Mouse (Mus musculus) neural tube, embryonic 15.5 days (tissue): Measurements from ENCODE around the gene Arhgap42. TPM values are rescaled to one million over a fixed set of nuclear protein-coding genes. Genes with fewer than 3 reads are reported as not detected.

Experiments used
- ATAC-seq: fragments of 200-750 bp; cut with Nextera tagmentation; 2 replicates; pipeline ENCODE4 v1.8.0; 2017; ENCODE audit warnings: mild to moderate bottlenecking, moderate TSS enrichment, moderate library complexity; ENCODE audit not compliant: low FRiP score
- H3K27ac ChIP-seq: fragments of 300-500 bp; sonication (generic); replicated peaks from 2 replicates; pipeline ENCODE4 v1.5.1; 2015; ENCODE audit warnings: mild to moderate bottlenecking, inconsistent platforms
- H3K27me3 ChIP-seq: fragments of 300-500 bp; sonication (generic); replicated peaks from 2 replicates; pipeline ENCODE4 v1.6.1; 2015; ENCODE audit warnings: inconsistent platforms
- H3K36me3 ChIP-seq: fragments of 300-500 bp; sonication (generic); 2 replicates; pipeline ENCODE4 v1.6.1; 2015; ENCODE audit warnings: inconsistent platforms
- H3K4me1 ChIP-seq: fragments of 300-500 bp; sonication (generic); 2 replicates; pipeline ENCODE4 v1.6.1; 2015; ENCODE audit warnings: inconsistent platforms
- H3K4me2 ChIP-seq: fragments of 300-500 bp; sonication (generic); 2 replicates; pipeline ENCODE4 v1.6.1; 2015; ENCODE audit warnings: inconsistent platforms, mild to moderate bottlenecking, moderate library complexity
- H3K4me3 ChIP-seq: fragments of 300-500 bp; sonication (generic); replicated peaks from 2 replicates; pipeline ENCODE4 v1.5.1; 2015; ENCODE audit warnings: mild to moderate bottlenecking, inconsistent platforms
- H3K9ac ChIP-seq: fragments of 300-500 bp; sonication (generic); replicated peaks from 2 replicates; pipeline ENCODE4 v1.6.1; 2015; ENCODE audit warnings: mild to moderate bottlenecking, inconsistent platforms
- H3K9me3 ChIP-seq: fragments of 300-500 bp; sonication (generic); replicated peaks from 2 replicates; pipeline ENCODE4 v1.6.1; 2016; ENCODE audit warnings: inconsistent platforms
- WGBS: fragments of 180-500 bp; shearing (Covaris S2); methylation state at CpG from one replicate; pipeline ENCODE4 v1.1.7; 2015; ENCODE audit warnings: mixed read lengths; 5-methylcytosine and 5-hydroxymethylcytosine counted together
- polyA plus RNA-seq: library from polyadenylated mRNA; unstranded; fragments of >200 nt; fragmentation: Nextera tagmentation; extraction: Ambion mirVana; gene quantifications from 2 replicates; pipeline ENCODE4 v1.2.1, GENCODE M21; 2015

Gene Arhgap42
- polyA plus RNA-seq, 1 experiment from 2014 or later: 17.0 TPM

DNA sequence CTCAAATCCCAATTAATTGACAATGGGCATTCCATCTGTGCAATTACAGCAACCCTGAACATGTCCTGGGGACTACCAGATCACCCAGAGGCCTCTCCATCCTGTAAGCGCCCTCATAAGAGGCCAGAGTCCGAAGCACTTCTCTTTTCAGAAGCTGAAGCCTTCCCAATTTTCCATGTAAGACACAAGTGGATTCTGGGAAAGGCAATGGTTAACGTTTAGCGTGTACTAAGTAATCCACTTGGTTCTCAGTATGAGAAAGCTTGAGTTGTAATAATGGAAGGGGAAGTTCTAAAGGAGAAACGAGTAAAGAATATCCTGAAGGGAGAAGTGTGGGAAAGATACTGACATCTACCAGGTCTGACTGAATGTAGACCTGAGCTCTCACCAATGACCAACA lies 1.4 kb downstream of the Arhgap42 start:
- no peaks in the 10 kb centered on the region for H3K9me3 ChIP-seq
- ATAC-seq: no peak
- peaks cover 6% of the 10 kb centered on the region; the same call in 1 of the 2 replicates for H3K27me3 ChIP-seq
- peak overlapping the region; percentile 86 for H3K4me3 ChIP-seq
- no peak overlapping the region for H3K9ac ChIP-seq
- 67% methylated on average over 5 of the region's 5 CpGs for WGBS
- peak overlapping the region; percentile 88 for H3K4me2 ChIP-seq
- no peaks in the 10 kb centered on the region for H3K36me3 ChIP-seq
- peaks cover 12% of the 10 kb centered on the region for H3K4me1 ChIP-seq
- H3K27ac ChIP-seq: no peak overlapping the region

DNA sequence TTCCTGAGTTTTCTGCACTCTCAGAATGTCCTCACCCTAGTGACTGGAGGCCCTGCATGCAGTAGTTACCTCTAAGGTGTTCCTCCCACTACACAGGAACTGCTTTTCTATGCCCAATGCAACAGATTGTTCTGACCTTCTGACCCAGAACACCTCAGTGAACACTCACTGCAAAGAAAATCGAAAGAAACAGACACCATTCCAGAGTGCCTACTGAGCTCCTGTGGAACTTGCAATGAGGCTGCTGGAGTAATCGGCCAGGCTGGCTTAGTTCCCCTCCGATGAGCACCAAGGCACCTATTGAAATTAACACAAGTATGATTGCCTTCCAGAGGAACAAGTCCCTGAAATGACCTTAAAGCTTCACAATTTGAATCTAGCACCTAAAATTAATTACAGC lies 9.2 kb downstream of the Arhgap42 start:
- no peak overlapping the region for H3K4me2 ChIP-seq

DNA sequence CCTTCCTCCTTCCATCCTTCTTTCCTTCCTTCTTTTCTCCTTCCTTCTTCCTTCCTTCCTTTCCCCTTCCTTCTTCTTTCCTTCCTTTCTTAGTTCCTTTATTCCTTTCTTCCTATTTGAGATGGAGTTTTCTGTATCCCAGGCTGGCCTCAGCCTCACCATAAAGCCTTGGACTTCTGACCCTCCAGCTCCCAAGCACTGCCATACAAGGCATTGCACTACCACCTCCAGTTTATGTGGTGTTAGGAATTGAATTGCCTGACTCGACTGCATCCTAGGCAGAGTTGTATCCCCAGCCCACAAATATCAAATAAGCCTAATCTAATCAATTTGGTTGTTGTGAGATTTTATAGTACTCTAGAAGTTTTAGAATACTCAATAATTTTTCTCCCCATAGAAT lies 14.1 kb downstream of the Arhgap42 start:
- Histone ChIP-seq H3K36me3 (no peaks in the 10 kb centered on the region), H3K4me2 (no peak overlapping the region), H3K4me1 (no peaks in the 10 kb centered on the region), H3K27me3 (no peaks in the 10 kb centered on the region), H3K9me3 (no peaks in the 10 kb centered on the region), H3K9ac (no peak overlapping the region), H3K27ac (no peak overlapping the region), H3K4me3 (no peak overlapping the region)
- ATAC-seq: no peak
- 79% methylated on average over 1 of the region's 1 CpGs for WGBS

More for the DNA sequence above, 9.2 kb downstream of the Arhgap42 start:
- Histone ChIP-seq H3K4me1 (no peaks in the 10 kb centered on the region), H3K9me3 (no peaks in the 10 kb centered on the region), H3K4me3 (no peak overlapping the region), H3K9ac (no peak overlapping the region), H3K36me3 (no peaks in the 10 kb centered on the region), H3K27ac (no peak overlapping the region), H3K27me3 (no peaks in the 10 kb centered on the region)
- no peak for ATAC-seq
- WGBS: 67% methylated on average over 3 of the region's 3 CpGs

DNA sequence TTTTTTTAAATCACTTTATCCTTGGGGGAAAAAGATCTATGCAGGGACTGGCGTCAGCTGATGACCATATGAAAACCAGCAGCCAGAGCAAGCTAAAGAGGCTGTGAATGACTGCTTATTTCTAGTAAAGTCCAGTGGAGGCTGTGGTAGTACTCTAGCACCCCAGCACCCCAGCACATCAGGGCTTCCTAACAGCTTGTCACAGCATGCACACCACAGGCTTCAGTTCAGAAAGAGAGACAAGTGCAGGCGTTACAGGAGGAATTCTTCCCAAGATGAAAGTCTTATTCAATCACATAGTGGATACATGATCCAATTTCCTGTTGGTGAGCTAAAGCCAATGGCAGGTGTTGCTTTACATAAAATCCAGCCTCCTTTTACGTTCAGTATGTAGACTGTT lies 15.5 kb downstream of the Arhgap42 start:
- Histone ChIP-seq H3K36me3 (no peaks in the 10 kb centered on the region), H3K9me3 (no peaks in the 10 kb centered on the region), H3K4me2 (no peak overlapping the region), H3K4me1 (no peaks in the 10 kb centered on the region), H3K27me3 (no peaks in the 10 kb centered on the region), H3K27ac (no peak overlapping the region), H3K4me3 (no peak overlapping the region), H3K9ac (no peak overlapping the region)
- no peak for ATAC-seq
- WGBS: 55% methylated on average over 3 of the region's 3 CpGs

DNA sequence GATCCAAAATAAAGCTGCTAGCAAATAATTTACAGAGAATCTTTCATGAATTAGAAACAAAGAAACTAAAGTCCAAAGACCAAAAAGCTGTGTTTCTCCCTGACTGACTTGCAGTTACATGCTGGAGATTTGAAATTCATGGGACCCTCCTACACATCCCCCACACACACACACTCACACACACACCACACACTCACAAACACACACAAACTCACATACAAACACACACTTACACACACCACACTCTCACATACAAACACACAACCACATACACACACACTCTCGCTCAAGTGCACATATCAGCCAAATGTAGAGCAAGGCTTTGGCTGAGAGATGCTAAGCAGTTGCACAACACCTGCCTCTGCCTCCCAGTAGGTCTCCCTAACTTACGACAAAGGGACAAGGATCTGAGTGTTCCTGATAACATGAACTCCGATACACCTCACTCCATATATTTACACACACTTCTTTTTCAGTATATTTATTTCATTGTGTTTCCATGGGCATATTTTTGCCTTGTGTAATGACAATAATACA lies 16.9 kb downstream of the Arhgap42 start:
- no peak overlapping the region for H3K4me2 ChIP-seq
- H3K36me3 ChIP-seq: no peaks in the 10 kb centered on the region
- no peak overlapping the region for H3K4me3 ChIP-seq
- no peak overlapping the region for H3K9ac ChIP-seq
- 86% methylated on average over 3 of the region's 3 CpGs for WGBS
- no peak overlapping the region for H3K27ac ChIP-seq
- ATAC-seq: no peak
- H3K9me3 ChIP-seq: no peaks in the 10 kb centered on the region
- H3K27me3 ChIP-seq: no peaks in the 10 kb centered on the region
- H3K4me1 ChIP-seq: no peaks in the 10 kb centered on the region

DNA sequence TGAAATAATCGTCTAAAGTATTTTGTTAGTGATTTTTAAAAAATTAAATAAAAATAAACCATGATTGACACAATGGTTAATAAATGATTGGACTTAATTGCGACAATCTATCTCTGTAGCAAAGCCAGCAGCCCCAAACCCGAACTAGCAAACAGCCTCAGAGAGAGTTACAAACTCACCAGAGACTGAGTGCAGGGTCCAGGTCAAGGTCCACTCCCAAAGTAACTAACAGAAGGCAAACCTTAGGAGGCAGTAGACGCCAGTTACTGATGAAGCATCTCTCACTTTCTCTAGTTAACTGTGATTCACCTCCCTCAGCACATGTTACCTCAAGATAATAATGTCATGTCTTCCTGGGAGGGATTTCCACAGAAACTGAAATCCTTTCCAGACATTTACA lies 17.7 kb downstream of the Arhgap42 start:
- no peaks in the 10 kb centered on the region for H3K27me3 ChIP-seq
- no peak overlapping the region for H3K9ac ChIP-seq
- no peak for ATAC-seq
- no peak overlapping the region for H3K4me2 ChIP-seq
- H3K4me3 ChIP-seq: no peak overlapping the region
- no peaks in the 10 kb centered on the region for H3K4me1 ChIP-seq
- 93% methylated on average over 4 of the region's 4 CpGs for WGBS
- H3K27ac ChIP-seq: no peak overlapping the region
- no peaks in the 10 kb centered on the region for H3K9me3 ChIP-seq
- no peaks in the 10 kb centered on the region for H3K36me3 ChIP-seq

DNA sequence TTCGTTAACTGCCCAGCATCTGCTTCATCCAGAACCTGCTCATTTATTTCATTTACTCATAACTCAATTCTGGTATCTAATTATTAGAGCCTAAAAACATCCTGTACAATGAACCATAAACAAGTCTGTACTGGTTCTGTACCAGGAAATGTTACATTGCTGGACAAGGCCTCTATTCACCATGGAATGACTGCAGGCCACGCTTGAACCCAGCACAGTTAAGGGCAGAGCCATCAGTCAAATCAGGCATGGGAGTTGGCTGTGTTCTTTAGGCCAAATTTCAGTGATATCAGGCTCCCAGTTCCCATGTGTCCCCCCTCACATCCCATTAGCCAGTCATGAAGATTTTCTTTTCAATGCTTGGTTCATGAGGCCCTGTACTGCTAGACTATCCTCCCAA lies 20.6 kb downstream of the Arhgap42 start:
- Histone ChIP-seq H3K36me3 (no peaks in the 10 kb centered on the region), H3K9ac (no peak overlapping the region), H3K27ac (no peak overlapping the region), H3K4me1 (no peaks in the 10 kb centered on the region), H3K4me3 (no peak overlapping the region), H3K9me3 (no peaks in the 10 kb centered on the region), H3K4me2 (no peak overlapping the region), H3K27me3 (no peaks in the 10 kb centered on the region)
- WGBS: 77% methylated on average over 2 of the region's 2 CpGs
- no peak for ATAC-seq

DNA sequence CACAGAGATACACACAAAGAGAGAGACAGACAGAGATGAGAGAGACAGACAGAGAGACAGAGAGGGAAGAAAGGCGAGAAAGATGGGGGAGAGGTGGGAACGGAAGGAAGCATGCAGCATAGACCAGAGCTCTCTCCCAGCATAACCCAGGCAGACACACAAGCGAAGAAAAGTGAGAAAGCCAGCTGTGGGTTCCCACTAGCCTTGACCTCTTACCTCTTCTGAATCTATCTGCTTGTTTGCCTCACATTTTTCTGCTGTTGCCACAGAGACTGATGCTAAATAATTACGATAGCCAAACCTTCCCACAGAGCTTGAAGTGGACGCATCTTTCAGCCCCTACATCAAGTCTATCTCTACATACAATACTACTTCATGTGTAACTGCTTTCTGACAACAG lies 24.1 kb downstream of the Arhgap42 start:
- H3K9ac ChIP-seq: no peak overlapping the region
- H3K4me2 ChIP-seq: no peak overlapping the region
- no peaks in the 10 kb centered on the region for H3K27me3 ChIP-seq
- H3K27ac ChIP-seq: no peak overlapping the region
- no peak for ATAC-seq
- no peaks in the 10 kb centered on the region for H3K4me1 ChIP-seq
- WGBS: 41% methylated on average over 5 of the region's 5 CpGs
- H3K9me3 ChIP-seq: no peaks in the 10 kb centered on the region
- H3K4me3 ChIP-seq: no peak overlapping the region
- H3K36me3 ChIP-seq: no peaks in the 10 kb centered on the region

DNA sequence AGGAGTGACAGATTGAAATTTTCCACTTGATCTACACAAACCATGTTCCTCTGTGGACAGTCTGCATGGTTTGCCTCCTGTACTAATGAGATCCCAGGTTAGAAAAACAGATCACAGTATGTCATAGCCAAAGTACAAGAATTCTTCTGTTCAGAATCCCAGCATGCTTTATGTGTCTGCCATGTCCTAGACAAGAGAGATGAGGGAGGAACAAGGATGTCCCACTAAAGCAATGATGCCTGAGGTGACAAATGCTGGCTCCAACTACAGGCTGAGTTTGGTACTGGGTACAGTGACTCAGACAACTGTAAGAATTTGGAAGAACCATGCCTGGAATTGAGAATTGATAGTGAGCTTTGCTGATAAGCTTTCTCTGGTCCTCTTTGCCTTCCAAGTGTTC lies 24.6 kb downstream of the Arhgap42 start:
- Histone ChIP-seq H3K9ac (no peak overlapping the region), H3K4me2 (no peak overlapping the region), H3K4me3 (no peak overlapping the region), H3K36me3 (no peaks in the 10 kb centered on the region), H3K4me1 (no peaks in the 10 kb centered on the region), H3K27ac (no peak overlapping the region), H3K9me3 (no peaks in the 10 kb centered on the region), H3K27me3 (no peaks in the 10 kb centered on the region)
- ATAC-seq: no peak

DNA sequence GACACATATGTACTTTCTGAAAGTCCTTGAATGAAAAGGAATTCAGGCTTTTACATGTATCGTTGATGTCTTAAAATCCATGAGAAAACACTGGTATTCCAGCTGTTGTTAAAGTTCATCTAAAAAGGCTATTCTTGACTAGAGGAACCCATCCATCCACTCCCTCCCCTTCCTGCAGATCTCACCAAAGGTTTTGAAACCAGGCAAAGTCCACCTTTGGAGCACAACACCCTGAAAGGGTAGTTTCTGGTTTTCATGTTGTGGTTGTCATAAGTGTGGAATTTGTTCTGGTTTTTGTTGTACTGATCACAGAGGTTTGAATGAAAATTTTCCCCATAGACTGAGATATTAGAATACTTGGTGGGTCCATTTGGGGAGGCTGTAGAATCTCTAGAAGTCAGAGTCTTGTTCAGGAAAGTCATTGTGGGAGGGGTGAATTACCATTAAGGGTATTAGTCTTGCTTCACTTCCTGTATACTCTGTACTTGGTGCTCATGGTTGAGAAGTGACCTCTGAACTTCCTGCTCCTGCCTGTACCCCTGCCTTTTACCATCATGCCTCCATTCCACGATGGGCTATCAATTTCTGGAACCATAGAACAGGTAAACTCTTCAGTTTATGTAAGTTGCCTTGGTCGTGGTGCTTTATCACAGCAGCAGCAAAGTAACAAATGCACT lies 27.4 kb downstream of the Arhgap42 start:
- ATAC-seq: no peak
- no peak overlapping the region for H3K4me2 ChIP-seq
- WGBS: 89% methylated on average over 3 of the region's 3 CpGs
- no peaks in the 10 kb centered on the region for H3K9me3 ChIP-seq
- no peak overlapping the region for H3K4me3 ChIP-seq
- H3K27ac ChIP-seq: no peak overlapping the region
- H3K27me3 ChIP-seq: no peaks in the 10 kb centered on the region
- no peaks in the 10 kb centered on the region for H3K4me1 ChIP-seq
- no peak overlapping the region for H3K9ac ChIP-seq
- no peaks in the 10 kb centered on the region for H3K36me3 ChIP-seq

DNA sequence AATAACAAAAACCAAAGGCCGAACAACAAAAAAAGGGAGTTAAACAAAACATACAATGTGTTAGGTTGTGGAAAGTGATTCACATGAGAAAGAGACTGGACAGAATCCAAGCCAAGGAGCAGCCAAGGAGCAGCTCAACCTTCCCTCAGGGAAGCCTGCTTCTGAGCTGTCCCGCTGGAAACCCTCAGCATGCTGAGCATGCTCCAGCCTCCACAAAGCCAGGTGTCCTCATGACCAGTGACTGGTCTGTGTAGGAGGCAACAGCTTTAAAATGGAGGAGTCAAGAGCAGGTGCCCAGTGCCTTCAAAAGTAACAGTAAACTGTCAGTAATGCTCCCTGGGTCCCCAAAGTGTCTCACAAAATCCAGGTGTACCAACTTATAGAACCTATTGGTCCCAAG lies 28.4 kb downstream of the Arhgap42 start:
- Histone ChIP-seq H3K9me3 (no peaks in the 10 kb centered on the region), H3K9ac (no peak overlapping the region), H3K27ac (no peak overlapping the region), H3K4me3 (no peak overlapping the region), H3K4me1 (no peaks in the 10 kb centered on the region), H3K27me3 (no peaks in the 10 kb centered on the region), H3K4me2 (no peak overlapping the region), H3K36me3 (no peaks in the 10 kb centered on the region)
- WGBS: 92% methylated on average over 2 of the region's 2 CpGs
- no peak for ATAC-seq

DNA sequence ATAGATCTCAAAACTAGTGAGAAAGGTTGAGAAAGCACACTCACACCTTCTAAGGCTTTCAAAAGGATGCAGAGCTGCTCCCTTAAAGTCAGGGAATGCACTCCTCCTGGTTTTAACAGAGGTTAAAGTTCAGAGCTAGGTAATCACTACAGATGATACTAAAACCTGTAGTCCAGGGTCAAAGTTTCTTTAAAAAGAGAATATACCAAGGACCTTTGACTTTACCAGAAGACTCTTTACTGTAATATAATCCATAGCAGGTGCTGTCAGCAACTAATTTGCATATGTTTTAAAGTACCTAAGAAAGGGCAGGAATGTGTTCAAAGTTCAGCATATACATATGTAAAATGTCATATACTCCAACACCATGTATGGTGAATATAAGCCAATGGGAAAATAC lies 30.7 kb downstream of the Arhgap42 start:
- no peaks in the 10 kb centered on the region for H3K27me3 ChIP-seq
- no peak overlapping the region for H3K4me3 ChIP-seq
- no peak overlapping the region for H3K4me2 ChIP-seq
- no peaks in the 10 kb centered on the region for H3K4me1 ChIP-seq
- no peaks in the 10 kb centered on the region for H3K36me3 ChIP-seq
- no peaks in the 10 kb centered on the region for H3K9me3 ChIP-seq
- no peak overlapping the region for H3K27ac ChIP-seq
- ATAC-seq: no peak
- no peak overlapping the region for H3K9ac ChIP-seq
